Mouse (Mus musculus): ENCODE measurements at regions not wholly inside any gene's neighbourhood (a gene's known extent, or its start where the extent isn't known, plus 50 kb on each side); places are given as distances from the start of the nearest gene placed in this dataset.

DNA sequence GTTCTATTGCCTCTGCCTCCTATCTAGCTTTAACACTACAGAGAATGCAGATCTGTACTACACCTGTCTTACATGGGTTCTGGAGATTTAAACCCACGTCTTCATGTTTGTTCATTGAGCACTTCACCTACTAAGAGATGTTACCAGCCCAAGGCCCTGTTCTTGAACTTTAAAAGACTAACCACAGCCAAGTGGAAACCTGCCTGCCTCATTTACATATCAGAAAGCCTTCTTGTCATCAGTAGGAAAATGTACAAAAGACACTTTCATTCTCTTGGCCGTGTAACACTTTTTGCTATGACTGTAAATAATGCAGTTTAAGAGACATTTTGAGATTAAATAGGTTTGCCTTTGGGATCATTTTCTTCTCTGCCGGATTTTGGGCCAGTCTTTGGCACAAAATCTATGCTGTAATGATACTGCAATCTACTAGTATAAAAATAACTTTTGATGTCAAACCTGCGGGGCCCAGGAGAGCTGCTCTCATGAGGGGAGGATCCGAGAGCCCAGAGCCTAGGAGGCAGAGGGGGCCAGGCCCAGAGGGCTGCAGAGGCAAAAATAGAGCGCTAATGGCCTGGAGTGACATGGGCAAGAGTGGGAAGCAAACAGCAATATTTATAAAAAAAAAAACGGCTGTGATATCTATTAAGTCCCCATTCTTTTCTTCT, 318.4 kb upstream of the Myo3a start:
- no peak for DNase-seq

DNA sequence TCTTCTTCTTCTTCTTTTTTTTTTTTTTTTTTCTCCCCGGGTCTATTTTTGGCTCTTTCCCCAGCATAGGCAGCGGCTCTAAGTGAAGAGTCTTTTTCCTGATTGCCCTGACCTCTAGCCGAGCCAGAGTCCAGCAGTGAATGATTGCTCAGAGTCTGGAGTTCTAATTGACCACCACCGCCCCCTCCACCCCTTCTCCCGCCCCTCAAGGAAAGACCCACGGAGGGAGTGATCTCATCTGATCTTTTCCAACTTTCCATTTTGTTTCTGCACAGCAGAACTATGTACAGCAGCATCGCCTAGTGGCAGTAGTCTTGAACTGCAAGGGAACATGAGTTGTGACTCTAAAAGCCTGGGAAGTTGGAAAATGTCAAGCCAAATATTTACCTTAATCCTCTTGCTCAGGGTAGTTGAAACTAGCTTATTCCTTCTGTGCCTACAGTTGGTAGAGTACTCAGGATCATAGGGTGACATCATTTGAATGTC, 317.8 kb upstream of the Myo3a start:
- peak; percentile 36 for DNase-seq

DNA sequence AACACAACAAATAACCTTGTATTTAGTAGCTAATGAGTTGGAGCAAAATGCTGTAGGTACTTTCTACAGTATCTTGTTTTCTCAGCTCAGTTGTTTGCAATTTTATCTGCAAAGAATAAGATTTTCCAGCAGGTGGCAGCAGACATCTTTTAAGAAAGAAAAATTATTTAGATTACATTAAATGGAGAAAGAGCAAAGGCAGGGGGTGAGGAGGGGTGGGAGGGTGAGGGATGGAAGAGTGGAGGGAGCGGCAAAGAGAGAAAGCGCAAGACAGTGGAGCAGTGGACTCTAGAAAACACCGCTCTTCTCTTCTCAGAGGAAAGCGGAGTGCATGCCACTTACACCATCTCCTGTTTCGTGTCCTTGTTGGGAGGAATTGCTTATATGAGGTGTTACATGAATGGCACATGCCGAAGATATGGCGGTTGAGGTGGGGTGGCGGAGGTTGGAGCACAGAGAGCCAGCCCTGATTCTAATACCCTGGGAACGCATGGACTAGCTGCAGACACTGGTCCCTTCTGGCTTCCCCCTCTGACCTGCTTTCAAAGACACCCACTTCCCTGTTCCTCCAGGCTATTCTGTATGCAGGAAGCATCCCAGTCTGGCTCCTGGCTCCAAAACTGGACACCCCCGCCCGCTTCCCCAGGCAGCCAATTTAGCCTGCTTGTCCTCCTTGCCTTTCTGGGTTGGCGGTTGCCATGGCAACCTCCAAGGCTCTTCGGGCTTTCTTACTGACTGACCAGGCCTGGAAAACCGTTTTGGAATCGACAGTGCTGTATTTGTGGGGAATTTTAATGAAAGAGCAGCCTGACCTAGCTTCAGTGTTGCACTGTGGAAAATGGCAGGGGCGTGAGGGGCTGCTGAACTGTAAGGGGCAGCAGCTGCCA, 309.3 kb upstream of the Myo3a start:
- no peak for DNase-seq

DNA sequence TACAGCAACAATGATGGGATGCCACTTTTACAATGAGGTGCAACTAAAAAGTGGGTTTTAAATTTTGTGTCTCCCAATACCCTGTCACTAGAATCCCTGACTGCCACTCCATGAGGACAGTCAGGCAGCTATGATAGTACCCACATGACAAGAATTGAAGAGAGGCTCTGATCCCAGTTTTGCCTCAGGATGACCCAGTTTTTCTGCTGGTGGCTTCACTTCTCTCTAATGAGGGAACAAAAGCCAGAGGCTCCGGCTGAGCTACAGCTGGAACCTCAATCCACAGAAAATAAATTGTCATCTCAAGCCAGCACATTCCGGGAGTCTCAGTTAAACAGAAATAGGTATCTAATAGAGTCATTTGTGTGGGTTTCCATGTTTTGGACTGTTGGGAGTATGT, 308.2 kb upstream of the Myo3a start:
- no peak for DNase-seq

DNA sequence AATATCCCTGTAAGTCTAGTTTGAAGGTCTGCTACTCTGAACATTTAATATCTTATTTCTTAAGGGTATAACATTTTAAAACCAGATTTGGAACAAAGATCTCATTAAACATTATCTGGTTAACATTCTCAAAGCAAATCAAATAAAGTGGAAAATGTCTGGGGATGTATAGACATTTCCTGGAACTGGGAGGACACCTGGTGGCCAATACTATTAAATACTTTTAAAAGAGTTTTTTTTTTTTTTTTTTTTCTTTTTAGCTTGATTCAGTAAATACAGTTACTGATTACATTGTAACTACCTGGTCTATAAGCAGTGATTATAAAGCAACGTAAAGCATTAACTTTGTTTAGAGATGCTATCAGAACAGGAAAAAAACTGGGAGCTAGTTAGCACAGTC, 299.6 kb upstream of the Myo3a start:
- no peak for DNase-seq

DNA sequence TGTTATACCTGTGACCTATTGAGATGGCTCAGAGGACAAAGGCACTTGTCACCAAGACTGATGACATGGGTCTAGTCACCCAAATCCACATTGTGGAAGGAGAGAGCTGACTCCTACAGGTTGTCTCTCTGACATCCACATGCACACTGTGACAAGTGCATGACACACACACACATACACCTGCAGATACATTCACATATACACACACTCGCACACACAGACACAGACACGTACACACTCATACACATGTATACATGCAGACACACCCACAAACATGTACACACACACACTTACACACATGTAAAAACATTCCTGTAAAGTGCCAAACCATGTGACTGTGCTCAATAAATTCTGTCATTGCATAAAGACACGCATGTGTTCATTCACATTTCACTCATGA, 287.3 kb upstream of the Myo3a start:
- no peak for DNase-seq

DNA sequence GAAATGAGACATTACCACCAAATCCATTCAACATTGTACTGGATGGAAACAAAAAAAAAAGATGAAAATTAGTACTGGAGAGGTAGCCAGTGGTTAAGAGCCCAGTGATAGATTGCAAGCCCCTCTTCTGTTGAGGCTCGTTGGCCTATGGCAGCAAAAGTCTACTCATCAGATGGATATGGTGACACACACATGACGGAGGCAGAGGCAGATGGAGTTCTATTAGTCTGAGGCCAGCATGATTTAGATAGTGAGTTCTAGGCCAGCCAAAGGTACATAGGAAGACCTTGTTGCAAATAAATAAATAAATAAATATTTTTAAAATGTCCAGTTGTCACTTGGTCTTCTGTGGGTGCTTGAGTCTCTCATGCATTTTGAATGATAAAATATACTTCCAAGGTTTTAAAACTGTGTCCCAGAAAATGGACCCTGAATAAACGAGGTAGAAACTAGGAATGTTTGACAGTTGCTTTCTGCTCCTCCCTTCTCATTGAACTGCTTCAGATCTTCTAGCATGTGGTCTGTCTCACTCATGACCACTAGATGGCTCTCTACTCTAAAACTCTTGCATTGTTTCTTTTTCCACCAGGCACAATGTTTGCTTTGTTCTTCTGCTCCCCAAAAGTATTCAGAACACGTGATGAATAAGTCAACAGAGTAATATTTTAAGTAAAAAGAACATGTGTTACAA, 286.4 kb upstream of the Myo3a start:
- DNase-seq, result no peak

DNA sequence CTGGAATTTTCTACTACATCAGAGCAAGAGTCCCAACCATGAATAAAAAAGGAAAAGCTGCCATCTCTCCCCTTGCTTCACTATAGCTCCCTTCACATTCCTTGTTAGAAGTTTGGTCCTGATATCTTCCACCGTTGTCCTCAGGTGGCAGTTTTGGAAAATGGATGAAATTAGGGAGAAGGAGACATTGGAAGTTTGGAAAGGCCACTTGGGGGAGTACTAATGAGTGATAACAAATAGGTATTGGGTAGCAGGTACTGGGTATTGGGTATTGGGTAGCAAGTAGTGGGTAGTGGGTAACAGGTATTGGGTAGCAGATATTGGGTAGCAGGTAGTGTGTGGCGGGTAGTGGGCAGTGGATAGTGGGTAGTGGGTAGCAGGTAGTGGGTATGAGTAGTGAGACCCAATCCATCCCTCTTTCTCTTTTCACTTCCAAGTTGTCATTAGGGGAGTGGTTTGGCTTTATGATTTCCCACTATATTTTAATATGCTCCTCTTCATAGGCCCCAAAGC, 285.8 kb upstream of the Myo3a start:
- DNase-seq, result no peak

DNA sequence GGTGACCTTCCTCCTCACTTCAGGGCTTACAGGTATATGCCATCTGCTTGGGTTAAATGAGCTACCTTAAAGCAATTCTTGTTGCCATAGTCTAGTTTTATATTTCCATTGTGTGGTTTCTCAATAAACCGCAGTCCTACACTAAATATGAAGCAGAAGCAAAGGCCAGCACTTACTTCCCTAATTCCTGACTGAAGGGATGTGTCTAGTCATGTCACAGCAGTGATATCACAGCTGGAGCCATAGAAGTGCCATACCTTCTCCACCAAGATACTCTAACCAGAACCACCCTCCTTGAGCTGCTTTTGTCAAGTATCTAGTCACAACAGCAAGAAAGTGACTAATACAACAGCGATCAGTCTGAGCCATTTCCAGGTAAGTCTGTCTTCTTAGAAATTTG, 283.6 kb upstream of the Myo3a start:
- DNase-seq, result no peak

DNA sequence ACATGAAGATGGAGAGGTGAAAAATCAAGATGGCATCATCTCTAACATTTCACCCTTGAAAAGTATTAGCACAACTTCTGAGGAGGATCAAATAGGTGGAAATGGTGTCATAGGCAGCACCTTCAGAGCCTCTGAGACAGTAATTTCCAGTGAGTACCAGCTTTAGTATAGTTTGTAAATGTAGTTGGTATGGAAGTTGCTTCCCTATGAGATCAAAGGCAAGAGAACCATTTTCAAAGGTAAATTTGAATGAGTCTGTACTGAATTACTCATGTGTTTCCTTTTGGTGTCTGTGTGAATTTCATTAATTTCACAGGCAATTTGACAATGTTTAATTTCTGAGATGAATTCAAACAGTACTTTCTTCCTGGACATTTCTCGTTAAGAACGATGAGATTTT, 280.8 kb upstream of the Myo3a start:
- DNase-seq, result no peak

DNA sequence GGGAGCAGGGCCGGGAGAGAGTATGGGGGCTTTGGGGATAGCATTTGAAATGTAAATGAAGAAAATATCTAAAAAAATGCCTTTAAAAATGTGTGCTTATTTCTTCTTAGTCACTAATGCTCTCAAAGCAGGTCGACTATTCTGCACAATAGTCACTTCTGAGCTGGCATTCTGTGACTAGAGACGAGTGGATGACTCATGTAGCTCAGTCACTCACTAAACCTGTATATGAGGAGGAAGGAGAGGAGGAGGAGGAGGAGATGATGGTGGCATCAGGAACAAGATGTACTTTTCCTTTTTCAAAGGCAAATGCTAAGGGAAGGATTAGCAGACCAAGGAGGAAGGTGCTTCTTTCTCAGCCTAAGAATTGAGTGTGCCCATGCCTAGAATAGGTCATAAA, 276.0 kb upstream of the Myo3a start:
- no peak for DNase-seq

DNA sequence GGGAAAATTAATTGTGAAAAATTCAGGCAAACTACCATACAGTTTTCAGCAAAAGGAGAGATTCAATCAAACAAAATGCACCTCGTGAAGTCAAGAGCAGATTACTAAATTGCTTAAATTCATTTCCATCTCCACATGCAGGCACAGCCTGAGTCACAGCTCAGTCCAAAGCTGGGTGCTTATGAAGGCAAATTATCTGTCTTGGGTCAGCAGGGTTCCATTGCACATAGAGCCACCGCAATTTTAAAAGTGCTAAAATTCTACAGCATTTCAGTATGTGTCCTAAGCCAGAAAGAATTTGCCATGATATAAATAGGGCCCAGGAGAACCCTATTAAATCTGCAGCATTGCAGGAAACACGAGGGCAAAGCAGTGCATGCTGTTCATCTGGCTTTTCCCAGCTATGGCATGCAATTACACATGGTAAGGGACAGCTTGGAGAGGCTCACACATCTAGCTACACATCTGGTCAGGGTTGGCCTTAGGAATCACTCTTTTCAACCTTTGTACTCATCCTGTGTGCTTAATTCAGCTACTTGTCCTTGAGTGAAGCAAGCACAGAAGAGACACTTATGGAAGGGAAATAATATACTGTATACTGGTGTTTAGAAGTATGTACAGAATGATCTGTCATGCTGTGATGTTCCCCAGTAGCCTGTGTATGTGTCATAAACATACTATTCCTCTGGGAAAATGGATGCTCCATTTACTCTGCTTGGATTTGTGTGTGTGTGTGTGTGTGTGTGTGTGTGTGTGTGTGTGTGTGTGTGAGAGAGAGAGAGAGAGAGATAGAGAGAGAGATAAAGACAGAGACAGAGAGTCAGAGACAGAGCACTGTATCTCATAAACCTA, 271.0 kb upstream of the Myo3a start:
- DNase-seq, result no peak

DNA sequence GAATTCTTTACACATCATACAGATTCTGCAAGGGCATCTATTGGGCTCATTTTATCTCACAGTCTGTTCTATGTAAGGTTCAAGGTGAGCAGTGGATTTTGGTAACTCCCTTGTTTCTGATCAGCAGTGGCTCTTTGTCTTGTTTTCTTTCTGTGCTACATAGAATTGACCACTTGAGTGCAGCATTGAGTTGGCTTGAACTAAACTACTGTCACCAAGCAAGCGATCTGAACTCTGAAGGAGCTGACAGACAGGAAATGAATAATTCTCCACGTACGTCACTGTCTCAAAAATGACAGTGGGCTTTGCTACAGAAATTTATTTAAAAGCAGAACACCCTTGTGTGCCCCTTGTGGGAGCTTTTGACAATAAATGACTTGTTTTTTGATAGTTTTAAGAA, 268.9 kb upstream of the Myo3a start:
- DNase-seq, result peak; percentile 4

DNA sequence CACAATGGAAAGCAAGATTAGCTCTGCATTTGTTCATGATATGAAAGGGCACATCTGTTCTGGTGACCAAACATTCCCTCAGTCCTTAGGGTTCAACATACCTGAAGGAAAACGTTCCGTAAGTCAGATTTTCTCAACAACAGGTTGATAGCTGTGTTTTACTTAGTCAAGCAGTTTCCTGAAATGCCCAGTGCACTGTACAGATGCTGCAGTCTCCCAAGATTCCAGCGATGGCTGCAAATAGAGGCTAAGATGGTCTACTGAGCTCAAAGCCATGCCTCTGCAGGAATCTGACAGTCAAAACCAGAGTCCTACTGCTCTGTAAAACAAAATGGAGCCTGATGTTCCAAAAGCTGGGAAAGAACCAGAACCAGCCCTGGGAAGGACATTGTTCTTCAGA, 268.5 kb upstream of the Myo3a start:
- no peak for DNase-seq

DNA sequence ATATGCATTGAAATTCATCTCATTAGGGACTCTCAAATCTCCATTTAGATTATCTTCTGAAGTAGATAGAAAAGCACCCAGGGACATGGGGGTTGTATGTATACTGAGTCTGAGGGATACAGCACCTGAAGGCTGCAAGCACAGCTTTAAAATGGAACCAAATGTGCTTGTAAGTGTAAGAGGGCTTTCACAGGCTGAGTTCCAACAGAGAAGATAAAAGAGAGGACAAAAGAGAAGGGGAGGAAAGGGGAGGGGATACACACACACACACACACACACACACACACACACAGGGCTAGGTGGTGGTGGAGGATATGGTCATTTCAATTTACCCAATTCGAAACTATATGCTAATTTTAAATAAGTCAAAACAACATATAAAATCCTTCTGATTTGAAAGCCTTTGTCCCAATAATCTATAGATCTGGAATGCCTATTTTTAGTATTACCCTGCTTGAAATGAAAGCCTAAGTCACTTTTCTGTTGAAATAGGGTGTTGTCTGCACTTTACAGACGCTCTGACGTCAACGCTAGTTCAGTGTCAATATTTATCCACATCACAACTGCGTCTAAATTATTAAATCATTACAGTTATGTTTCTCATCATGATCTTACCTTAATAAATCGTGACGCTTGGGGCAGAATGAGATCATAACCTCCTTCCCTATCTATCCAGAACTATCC, 263.8 kb upstream of the Myo3a start:
- no peak for DNase-seq

DNA sequence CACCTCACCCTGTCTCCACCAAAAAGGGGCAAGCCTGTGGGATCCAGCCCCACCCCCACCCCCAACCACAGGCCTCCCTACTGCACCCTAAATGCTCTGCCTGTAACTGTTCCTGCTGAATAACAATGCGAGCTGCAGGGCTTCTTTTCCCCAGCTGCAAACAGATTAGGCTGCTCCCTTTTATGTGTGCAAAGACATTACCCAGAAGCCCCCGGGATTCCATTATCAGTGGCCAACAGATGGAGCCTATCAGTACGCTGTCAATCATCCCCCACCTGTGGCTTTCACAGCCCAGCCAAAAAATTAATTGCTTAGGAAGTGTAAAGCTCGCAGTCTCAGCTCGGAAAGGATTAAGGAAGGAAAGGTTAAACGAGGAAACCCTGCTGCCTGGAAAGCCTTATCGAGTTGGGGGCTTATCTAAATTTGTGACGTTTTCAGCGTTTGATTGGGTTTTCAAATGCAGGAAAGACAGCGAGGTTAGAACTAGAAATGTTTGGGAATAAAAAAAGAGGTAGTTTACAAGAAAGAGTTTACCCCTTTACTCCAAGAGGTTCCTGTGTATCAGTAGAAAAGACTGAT, 263.2 kb upstream of the Myo3a start:
- no peak for DNase-seq

DNA sequence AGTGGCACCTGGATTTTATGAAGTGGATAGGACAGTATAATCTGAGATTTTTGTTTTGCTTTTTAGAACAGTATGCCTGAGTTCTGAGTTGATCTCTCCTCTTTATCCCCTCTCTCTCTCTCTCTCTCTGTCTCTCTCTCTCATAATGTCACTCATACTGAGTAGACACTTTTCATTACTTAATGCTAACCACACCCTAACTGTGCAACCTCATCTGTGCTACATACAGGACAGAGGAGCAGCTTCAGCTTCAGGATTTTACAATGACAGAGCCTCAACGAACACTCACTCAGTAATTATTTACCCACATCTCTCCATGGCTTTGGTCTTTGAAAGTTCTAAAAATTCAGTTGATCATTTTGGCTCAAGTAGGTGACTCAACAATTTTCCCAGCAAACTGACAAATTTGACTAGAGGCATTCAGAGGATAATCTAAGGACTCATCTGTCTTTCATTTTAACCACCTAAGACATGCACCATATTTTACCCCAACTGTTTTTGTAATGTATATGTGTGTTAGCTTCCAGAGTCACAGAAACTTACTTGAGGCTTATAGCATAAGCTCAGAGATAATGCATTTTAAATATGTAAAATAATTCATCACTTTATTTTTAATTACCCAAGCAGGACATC, 256.4 kb upstream of the Myo3a start:
- no peak for DNase-seq

DNA sequence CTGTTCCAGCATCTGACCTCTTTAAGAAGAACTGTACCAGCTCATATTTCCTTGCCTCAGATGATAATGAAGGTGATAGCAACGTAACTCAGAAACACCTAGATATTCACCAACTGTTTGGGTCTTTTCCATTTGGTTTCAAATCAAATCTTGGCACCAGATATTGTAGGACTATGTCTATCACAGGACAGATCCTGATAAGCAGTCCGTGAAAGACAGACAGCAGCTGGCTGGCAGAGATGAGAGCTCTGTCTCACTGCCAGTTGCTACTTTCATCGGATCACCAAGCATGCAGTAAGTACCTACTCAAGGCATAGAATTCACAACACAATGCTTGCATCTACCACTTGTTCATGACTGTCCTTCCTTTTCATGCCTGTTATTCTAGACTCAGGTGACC, 252.7 kb upstream of the Myo3a start:
- DNase-seq, result no peak

DNA sequence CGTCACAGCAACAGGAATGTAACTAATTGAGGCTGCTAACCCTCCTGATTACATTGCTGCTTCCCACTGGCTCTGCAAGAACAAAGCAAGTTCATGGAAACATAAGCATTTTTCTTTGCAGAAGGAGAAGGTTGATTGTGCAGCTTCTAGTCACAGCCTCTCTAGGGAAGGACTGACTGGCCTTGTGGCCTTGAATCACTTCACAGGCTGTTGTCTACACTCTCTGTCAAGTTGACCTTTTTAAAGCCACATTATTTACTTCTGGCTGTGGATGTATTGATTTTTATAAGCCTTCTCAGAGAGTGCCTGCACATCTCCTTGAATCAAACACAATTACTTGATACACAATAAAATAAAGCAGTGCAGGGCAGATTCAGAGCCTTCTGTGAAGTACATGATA, 251.8 kb upstream of the Myo3a start:
- DNase-seq, result no peak

DNA sequence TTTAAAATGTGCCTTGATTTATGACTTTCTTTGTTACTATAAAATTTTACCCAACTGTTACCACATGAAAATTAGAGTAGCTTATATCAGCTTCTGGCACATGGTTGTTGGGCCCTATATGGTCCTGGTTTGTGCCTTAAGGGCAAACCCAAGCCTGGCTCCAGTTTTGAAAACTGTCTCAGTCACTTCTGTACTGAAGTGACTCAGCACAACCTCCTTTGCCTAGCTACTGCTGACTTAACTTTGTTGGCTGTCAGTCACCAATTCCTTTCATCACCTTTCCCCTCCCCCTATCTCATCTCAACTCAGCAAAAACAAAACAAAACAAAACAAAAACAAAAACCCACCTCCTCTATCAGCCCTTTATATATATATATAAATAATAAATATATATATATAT, 251.0 kb upstream of the Myo3a start:
- no peak for DNase-seq

DNA sequence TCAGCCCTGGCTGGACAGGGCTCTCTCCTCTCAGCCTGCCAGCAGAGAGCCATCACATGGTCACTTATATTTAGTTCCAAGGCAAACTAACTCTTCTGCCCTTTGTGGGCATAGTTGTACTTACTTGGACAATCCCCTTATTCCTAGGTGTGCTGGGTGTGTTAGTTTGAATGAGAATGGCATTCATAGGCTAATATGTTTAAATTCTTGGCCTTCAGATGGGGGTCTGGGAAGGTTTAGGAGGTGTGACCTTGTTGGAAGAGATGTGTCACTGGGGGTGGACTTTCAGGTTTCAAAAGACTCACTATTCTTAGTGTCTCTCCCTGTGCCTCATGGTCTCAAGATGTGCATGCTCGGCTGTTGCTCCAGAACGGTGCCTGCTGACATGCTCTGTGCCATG, 250.5 kb upstream of the Myo3a start:
- DNase-seq, result no peak
